Mouse (Mus musculus) megakaryocyte progenitor cell, adult 5-6 weeks (primary cell): ENCODE results near the gene Ankrd24. TPM values are rescaled to one million over a fixed set of nuclear protein-coding genes. Genes with fewer than 3 reads are reported as not detected.
"Not testable (repeated sequence)": the region's sequence is repeated elsewhere in the genome, so short reads cannot be mapped to it uniquely, and the experiment has no call there.

Experiments used
- ATAC-seq: replicated peaks from 2 replicates; pipeline ENCODE4 v1.8.0; 2016; ENCODE audit warnings: mild to moderate bottlenecking, moderate TSS enrichment, inconsistent platforms; ENCODE audit not compliant: poor library complexity
- total RNA-seq, 2 experiments: library from RNA; stranded (forward) in 1 of 2; stranded (reverse) in 1 of 2; fragments of 157-497, 149-512 nt in 1 of 2; fragments of 200-1000 nt in 1 of 2; gene quantifications; 2 replicates each; pipeline versions ENCODE4 v1.2.3 to v1.2.4; 2015 to 2017

Ankrd24 gene
- total RNA-seq, 2 experiments from 2014 or later, result 5.8 to 7.0 TPM

DNA sequence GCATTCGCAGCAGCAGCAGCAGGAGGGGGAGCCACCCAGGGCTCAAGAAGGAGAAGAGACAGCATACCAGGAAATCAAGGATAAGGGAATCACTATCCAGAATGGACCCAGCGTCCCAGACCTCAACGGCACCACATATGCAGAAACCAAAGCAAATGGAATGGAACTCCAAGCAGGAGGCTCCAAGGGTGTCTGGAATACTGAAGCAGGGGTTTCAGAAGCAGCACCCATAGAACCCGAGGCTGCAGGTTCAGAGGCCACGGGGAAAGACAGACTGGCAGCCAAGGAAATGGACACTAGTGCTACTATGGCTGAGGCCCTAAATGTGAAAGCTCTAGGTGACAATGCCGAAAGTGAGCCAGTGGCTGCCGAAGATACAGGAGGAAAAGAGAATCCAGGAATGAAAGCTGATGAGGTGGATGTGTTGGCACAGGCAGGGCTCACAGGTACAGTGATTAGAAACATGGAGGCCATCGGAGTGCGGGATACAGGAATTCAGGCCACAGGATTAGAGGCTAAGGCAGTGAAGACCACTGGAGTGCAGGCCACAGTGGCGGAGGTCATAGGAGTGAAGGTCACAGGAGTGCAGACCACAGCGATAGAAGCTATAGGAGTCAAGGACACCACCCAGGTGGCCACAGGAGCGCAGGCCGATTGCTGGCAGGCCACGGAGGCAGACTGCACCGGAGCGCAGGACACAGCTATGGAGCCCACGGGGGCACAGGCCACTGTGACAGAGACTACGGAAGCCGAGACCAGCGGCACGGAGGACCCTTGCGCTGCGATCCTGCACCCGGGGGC, 14.5 kb downstream of the Ankrd24 start:
- peak; percentile 4 for ATAC-seq

DNA sequence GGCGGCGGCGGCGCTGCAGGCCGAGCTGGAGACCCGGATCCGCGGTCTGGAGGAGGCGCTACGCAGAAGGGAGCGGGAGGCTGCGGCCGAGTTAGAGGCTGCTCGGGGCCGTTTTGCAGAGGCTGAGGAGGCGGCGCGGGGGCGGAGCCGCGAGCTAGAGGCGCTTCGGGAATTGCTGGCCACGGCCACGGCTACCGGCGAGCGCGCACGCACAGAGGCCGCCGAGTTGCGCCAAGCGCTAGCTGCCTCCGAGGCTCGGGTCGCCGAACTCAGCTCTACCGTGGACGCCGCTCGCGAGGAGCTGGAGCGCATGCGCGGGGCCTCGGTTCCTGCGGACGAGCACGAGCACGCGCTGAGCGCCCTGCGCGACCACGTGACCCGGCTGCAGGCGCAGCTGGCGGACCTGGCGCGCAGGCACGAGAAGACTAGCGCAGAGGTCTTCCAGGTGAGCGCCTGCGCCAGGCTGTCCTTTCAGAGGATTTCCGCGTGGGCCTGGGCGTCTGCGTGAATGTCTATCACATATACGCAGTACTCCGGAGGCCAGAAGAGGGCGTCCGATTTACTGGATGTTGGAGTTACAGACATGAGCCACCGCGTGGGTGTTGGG, 15.2 kb downstream of the Ankrd24 start:
- peak; percentile 74 for ATAC-seq

DNA sequence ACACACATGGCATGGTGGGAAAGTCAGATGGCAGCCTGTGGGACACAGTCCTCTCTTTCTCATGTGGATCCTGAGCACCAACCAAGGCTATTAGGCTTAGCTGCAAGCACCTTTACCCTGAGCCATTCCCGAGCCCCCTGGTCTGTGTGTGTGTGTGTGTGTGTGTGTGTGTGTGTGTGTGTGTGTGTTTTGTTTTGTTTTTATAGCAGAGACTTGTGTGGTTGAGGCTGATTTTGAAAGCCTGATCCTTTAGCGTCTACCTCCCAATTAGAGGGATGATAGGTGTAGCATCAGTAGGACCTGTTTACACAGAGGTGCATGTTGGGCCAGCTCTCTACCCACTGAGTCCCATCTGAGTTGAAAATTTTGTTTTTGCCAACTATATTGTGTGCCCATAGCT, 15.8 kb downstream of the Ankrd24 start:
- no peak for ATAC-seq

DNA sequence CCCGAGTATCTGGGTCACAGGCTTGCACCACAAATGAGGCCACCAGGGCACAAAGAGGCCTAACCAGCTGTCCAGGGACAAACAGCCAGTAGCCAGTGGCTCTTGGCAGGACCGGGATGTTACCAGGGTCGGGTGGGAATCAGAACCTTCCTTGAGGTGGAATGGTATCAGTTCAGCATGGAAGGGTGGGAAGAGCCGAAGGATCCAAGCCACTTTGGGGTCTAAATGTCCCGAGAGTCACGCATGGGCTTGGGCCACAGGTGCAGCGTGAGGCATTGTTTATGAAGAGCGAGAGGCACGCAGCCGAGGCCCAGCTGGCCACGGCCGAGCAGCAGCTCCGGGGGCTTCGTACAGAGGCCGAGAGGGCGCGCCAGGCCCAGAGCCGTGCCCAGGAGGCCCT, 16.4 kb downstream of the Ankrd24 start:
- no peak for ATAC-seq

DNA sequence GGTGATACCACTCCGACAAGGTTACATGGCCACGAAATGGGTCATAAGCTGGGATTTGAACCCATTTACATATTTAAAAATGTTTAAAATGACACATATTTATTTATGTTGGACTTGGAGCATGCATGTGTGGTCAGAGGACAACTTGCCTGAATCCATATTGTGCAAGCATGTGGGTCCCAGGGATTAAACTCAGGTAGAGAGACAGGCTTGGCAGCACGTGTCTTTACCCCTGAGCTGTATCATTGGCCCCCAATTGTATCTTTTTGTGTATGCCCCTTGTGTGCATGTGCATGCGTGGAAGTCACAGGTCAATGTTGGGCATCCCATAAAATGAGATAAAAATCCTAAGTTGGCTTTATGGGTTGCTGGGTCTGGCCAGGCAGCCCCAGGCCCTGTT, 17.1 kb downstream of the Ankrd24 start:
- ATAC-seq, result no peak

DNA sequence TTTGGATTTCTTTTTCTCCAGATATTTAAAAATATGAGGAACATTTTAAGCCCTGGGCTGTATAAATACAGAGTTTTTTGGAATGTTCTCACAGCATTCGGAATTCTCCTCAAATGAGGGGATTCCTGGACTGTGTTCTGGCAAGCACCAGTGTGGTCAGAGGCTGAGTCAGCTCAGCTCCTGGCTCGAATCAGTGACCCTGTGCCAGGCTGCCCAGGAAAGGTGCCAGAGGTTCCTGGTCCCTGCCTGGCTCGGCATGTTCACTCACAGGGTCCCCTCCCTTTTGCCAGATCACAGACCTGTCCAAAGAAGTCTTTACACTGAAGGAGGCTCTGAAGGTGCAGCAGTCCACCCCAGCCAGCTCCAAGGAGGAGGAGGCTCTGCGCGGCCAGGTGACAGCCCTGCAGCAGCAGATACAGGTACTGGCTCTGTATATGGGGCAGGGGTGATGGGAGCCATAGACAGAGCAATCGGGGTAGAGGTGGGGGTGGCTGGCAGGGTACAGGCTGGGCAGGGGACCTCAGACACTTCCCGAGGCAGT, 17.7 kb downstream of the Ankrd24 start:
- ATAC-seq, result no peak

DNA sequence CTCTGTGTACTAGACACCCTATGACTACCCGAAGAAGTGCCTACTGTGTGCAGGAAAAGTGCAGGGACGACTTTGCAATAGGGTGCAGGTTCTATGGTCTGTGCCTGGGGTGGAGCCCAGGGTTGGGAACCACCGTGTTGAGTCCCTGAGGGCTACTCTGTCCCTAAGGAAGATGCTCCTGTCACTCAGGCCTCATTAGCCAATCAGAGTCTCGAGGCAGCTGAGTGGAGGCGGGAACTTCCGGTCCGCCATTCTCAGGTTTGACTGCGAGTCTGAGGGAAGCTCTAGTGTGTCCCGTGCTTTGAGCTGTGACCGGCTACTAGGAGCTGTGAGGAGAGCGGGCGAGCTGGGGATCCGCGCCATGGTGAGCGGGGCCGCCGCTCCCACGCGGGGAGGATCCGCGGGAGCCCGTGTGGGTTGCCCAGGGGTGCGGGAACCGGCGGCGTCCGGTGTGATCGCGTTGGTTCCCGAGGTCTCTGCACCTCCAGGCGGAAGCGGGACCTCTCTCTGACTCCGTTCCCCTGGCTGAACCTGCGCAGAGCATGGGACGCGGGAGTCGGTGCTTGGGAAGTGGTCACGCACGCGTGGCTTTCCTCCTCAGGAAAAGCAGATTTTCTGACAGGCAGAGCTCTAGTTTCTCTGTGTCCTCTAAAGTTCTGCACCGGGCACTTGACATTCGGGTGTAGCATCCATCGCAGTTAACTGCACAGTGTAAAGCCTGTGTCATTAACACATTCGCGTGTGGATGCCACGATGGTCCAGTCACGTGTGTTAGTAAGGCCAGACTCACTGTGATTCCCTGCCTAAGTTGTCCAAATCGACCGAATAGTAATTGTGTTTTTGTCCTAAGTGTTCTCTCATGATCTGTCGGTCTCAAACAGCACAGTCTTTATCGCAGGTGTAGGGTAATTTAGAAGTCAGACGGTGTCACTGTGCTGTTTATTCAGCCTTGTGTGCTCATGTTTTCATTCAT, 20.7 kb downstream of the Ankrd24 start, which contains the start of gene Gm10778:
Gene Gm10778 (plus strand): TSS at position 257 of the 973 bp plus-strand sequence.
- ATAC-seq, result peak; percentile 98

DNA sequence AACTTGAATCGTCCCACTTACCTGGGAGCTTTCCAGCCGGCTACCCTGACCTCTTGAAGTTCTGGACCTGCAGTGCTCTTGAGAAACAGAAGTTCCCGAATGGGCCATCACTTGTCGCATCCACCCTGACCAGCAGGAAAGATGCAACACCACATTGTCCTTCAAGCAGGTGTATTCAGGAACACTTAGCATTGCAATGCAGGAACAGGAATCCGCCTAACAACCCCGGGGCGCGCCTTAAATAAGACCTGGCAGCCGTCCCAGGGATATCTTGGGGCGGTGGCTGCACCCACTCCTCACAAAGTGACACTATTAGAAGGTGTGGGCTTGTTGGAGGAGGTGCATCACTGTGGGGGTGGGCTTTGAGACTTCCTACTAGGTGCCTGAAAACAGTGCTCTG, 26.8 kb downstream of the Ankrd24 start:
- ATAC-seq, result no peak

DNA sequence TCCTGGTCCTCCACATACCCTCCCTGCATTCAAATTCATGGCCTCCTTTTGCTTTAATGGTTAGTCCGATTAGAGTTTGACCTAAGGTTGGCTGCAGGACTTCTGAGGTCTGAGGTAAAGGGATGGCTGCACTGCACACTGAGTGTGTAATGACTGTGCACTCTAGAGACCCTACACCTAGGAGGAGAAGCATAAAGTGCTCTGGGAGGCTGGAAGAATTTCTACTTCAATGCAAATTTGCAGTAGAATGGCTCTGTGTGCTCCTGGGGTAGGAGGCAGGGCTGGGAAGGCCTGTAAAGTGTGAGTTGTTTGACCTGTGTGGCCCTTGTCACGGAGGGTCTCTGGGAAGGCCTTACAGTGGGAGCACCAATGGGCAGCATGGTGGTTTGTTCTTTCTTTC, 27.8 kb downstream of the Ankrd24 start:
- no peak for ATAC-seq

DNA sequence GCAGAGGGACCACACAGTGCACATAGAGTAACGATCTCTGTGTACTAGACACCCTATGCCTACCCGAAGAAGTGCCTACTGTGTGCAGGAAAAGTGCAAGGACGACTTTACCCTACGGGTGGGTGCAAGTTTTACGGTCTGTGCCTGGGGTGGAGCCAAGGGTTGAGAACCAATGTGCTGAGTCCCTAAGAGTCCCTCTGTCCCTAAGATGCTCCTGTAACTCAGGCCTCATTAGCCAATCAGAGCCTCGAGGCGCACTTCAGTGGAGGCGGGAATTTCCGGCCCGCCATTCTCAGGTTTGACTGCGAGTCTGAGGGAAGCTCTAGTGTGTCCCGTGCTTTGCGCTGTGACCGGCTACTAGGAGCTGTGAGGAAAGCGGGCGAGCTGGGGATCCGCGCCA, 58.8 kb downstream of the Ankrd24 start:
- not testable (repeated sequence) for ATAC-seq

Other genes starting within 250 kb of the Ankrd24 start
- 9.3 and 13.7 TPM in 2 replicates for gene Dohh, start 244.1 kb upstream of the Ankrd24 start, total RNA-seq (2015)
- gene Dohh, start 244.1 kb upstream of the Ankrd24 start, total RNA-seq (2017), result 36.5 and 52.5 TPM in 2 replicates
- 2.6 and 3.0 TPM in 2 replicates for gene Gm48551, start 244.1 kb upstream of the Ankrd24 start, total RNA-seq (2015)
- 0.62 and 1.7 TPM in 2 replicates for gene Gm48551, start 244.1 kb upstream of the Ankrd24 start, total RNA-seq (2017)
- gene Gm48552, start 239.5 kb upstream of the Ankrd24 start, total RNA-seq (2015), result not detected in 2 replicates
- 0.46 TPM in 1 of 2 replicates, not detected in the other for gene Gm48552, start 239.5 kb upstream of the Ankrd24 start, total RNA-seq (2017)
- 31.0 and 31.4 TPM in 2 replicates for gene Smim24, start 235.5 kb upstream of the Ankrd24 start, total RNA-seq (2015)
- gene Smim24, start 235.5 kb upstream of the Ankrd24 start, total RNA-seq (2017), result 7.5 and 17.1 TPM in 2 replicates
- 35.5 and 36.8 TPM in 2 replicates for gene Nfic, start 172.9 kb upstream of the Ankrd24 start, total RNA-seq (2015)
- 4.0 and 5.0 TPM in 2 replicates for gene Nfic, start 172.9 kb upstream of the Ankrd24 start, total RNA-seq (2017)
- 0.10 TPM in 1 of 2 replicates, not detected in the other for gene Celf5, start 145.8 kb upstream of the Ankrd24 start, total RNA-seq (2015)
- not detected in 2 replicates for gene Celf5, start 145.8 kb upstream of the Ankrd24 start, total RNA-seq (2017)
- gene Ncln, start 132.1 kb upstream of the Ankrd24 start, total RNA-seq (2015), result 81.2 and 99.2 TPM in 2 replicates
- 85.6 and 101 TPM in 2 replicates for gene Ncln, start 132.1 kb upstream of the Ankrd24 start, total RNA-seq (2017)
- 8.3 and 8.9 TPM in 2 replicates for gene S1pr4, start 128.4 kb upstream of the Ankrd24 start, total RNA-seq (2015)
- gene S1pr4, start 128.4 kb upstream of the Ankrd24 start, total RNA-seq (2017), result 6.2 and 9.5 TPM in 2 replicates
- 29.4 and 31.9 TPM in 2 replicates for gene Gna15, start 104.3 kb upstream of the Ankrd24 start, total RNA-seq (2015)
- 28.7 and 28.9 TPM in 2 replicates for gene Gna15, start 104.3 kb upstream of the Ankrd24 start, total RNA-seq (2017)
- 5.4 and 6.0 TPM in 2 replicates for gene Gna11, start 83.3 kb upstream of the Ankrd24 start, total RNA-seq (2015)
- 7.6 and 10.2 TPM in 2 replicates for gene Gna11, start 83.3 kb upstream of the Ankrd24 start, total RNA-seq (2017)
- gene Aes, start 69.1 kb upstream of the Ankrd24 start, total RNA-seq (2015), result 197 and 225 TPM in 2 replicates
- 178 and 191 TPM in 2 replicates for gene Aes, start 69.1 kb upstream of the Ankrd24 start, total RNA-seq (2017)
- 0.95 and 1.5 TPM in 2 replicates for gene Tle2, start 54.0 kb upstream of the Ankrd24 start, total RNA-seq (2015)
- 0.08 and 3.5 TPM in 2 replicates for gene Tle2, start 54.0 kb upstream of the Ankrd24 start, total RNA-seq (2017)
- 15.4 and 18.4 TPM in 2 replicates for gene Tle6, start 27.5 kb upstream of the Ankrd24 start, total RNA-seq (2015)
- 3.5 and 13.3 TPM in 2 replicates for gene Tle6, start 27.5 kb upstream of the Ankrd24 start, total RNA-seq (2017)
- gene BC025920, start 22.3 kb upstream of the Ankrd24 start, total RNA-seq (2015), result 1.2 and 3.1 TPM in 2 replicates
- gene BC025920, start 22.3 kb upstream of the Ankrd24 start, total RNA-seq (2017), result 1.2 and 2.2 TPM in 2 replicates
- 8.3 and 9.5 TPM in 2 replicates for gene Sirt6, start 743 bp upstream of the Ankrd24 start, total RNA-seq (2015)
- 4.1 and 5.3 TPM in 2 replicates for gene Sirt6, start 743 bp upstream of the Ankrd24 start, total RNA-seq (2017)
- gene Gm10778, start 20.5 kb downstream of the Ankrd24 start, total RNA-seq (2015), result 4.4 and 8.6 TPM in 2 replicates
- 4.6 and 4.9 TPM in 2 replicates for gene Gm10778, start 20.5 kb downstream of the Ankrd24 start, total RNA-seq (2017)
- 14.7 and 30.3 TPM in 2 replicates for gene Zfp433, start 76.3 kb downstream of the Ankrd24 start, total RNA-seq (2015)
- 18.4 and 22.5 TPM in 2 replicates for gene Zfp433, start 76.3 kb downstream of the Ankrd24 start, total RNA-seq (2017)
- gene Gm3055, start 142.6 kb downstream of the Ankrd24 start, total RNA-seq (2015), result 0.49 and 2.0 TPM in 2 replicates
- 0.91 and 2.1 TPM in 2 replicates for gene Gm3055, start 142.6 kb downstream of the Ankrd24 start, total RNA-seq (2017)
- gene Gm4767, start 183.6 kb downstream of the Ankrd24 start, total RNA-seq (2015), result 4.0 and 5.0 TPM in 2 replicates
- 0.67 and 1.4 TPM in 2 replicates for gene Gm4767, start 183.6 kb downstream of the Ankrd24 start, total RNA-seq (2017)
- gene Gm32687, start 235.4 kb downstream of the Ankrd24 start, total RNA-seq (2015), result 8.7 and 9.5 TPM in 2 replicates
- 3.6 and 4.3 TPM in 2 replicates for gene Gm32687, start 235.4 kb downstream of the Ankrd24 start, total RNA-seq (2017)